Mouse (Mus musculus) kidney, postnatal 0 days (tissue): Measurements from ENCODE around the gene Ppp1r1b. TPM values are rescaled to one million over a fixed set of nuclear protein-coding genes. Genes with fewer than 3 reads are reported as not detected.
A peak's percentile ranks its signal among the peaks of the same experiment; 100 is the strongest.
"Not testable (repeated sequence)": the region's sequence is repeated elsewhere in the genome, so short reads cannot be mapped to it uniquely, and the experiment has no call there.

Source experiments
- ATAC-seq: fragments of 200-750 bp; cut with Nextera tagmentation; replicated peaks from 2 replicates; pipeline ENCODE4 v1.8.0; 2017; ENCODE audit warnings: low read depth, moderate number of reproducible peaks, moderate TSS enrichment, moderate library complexity; ENCODE audit not compliant: low FRiP score
- DNase-seq: peaks from one replicate; pipeline ENCODE4 v3.0.0-alpha.2; 2016; ENCODE audit warnings: low spot score
- H3K27ac ChIP-seq: fragments of 300-500 bp; sonication (generic); 2 replicates; pipeline ENCODE4 v1.5.1; 2014; ENCODE audit warnings: mild to moderate bottlenecking
- H3K27me3 ChIP-seq: fragments of 300-500 bp; sonication (generic); 2 replicates; pipeline ENCODE4 v1.6.1; 2014; ENCODE audit warnings: low read length, mixed read lengths; ENCODE audit not compliant: insufficient read depth
- H3K36me3 ChIP-seq: fragments of 300-500 bp; sonication (generic); 2 replicates; pipeline ENCODE4 v1.6.1; 2014; ENCODE audit warnings: low read length, mixed read lengths; ENCODE audit not compliant: insufficient read depth
- H3K4me1 ChIP-seq: fragments of 300-500 bp; sonication (generic); replicated peaks from 2 replicates; pipeline ENCODE4 v1.6.1; 2014; ENCODE audit warnings: antibody characterized with exemption, low read length, mixed read lengths; ENCODE audit not compliant: insufficient read depth
- H3K4me2 ChIP-seq: fragments of 300-500 bp; sonication (generic); 2 replicates; pipeline ENCODE4 v1.6.1; 2014; ENCODE audit warnings: mild to moderate bottlenecking, low read length, moderate library complexity, mixed read lengths
- H3K4me3 ChIP-seq: fragments of 300-500 bp; sonication (generic); replicated peaks from 2 replicates; pipeline ENCODE4 v1.5.1; 2014; ENCODE audit warnings: low read depth, low read length
- H3K9ac ChIP-seq: fragments of 300-500 bp; sonication (generic); 2 replicates; pipeline ENCODE4 v1.6.1; 2014; ENCODE audit warnings: low read depth, low read length
- H3K9me3 ChIP-seq: fragments of 300-500 bp; sonication (generic); replicated peaks from 2 replicates; pipeline ENCODE4 v1.6.1; 2016; ENCODE audit warnings: low read length, inconsistent platforms, mixed read lengths
- CTCF ChIP-seq: IDR thresholded peaks from 2 replicates; pipeline ENCODE4 v1.5.1; 2016; ENCODE audit warnings: antibody characterized with exemption, low read depth, mild to moderate bottlenecking, moderate library complexity
- WGBS: fragments of 180-500 bp; shearing (Covaris S2); extraction: QIAGEN DNeasy Blood & Tissue Kit; methylation state at CpG from one replicate; pipeline ENCODE4 v1.1.7; 2014; 5-methylcytosine and 5-hydroxymethylcytosine counted together
- polyA plus RNA-seq: library from polyadenylated mRNA; unstranded; fragments of >200 nt; fragmentation: Nextera tagmentation; extraction: Ambion mirVana; gene quantifications from 2 replicates; pipeline ENCODE4 v1.2.1, GENCODE M21; 2015

Gene Ppp1r1b
- polyA plus RNA-seq, 1 experiment from 2014 or later, result 12.1 TPM

DNA sequence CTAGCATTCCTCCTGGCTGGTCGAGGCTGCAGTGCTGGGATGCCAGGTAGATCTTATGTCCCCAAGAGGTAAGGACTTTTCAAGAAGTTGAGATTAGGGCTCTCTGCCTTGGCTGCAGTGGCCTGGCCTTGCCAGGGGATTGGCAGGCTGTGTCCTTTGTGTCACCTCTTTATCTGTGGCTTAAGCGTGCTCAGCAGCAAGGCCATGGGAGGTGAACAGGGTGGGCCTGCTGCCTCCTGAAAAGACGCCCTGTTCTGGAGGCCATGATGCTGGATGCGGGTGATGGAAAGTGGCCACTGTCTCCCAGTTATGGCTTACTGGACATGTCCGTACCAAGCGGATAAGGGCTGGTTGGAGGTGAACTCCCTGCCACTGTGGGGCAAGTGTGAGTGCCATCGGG lies 31.2 kb downstream of the Ppp1r1b start:
- Histone ChIP-seq H3K27ac (no peak overlapping the region), H3K36me3 (peaks cover 53% of the 10 kb centered on the region), H3K4me3 (no peak overlapping the region), H3K4me2 (no peak overlapping the region), H3K9me3 (no peaks in the 10 kb centered on the region), H3K27me3 (no peaks in the 10 kb centered on the region), H3K9ac (no peak overlapping the region), H3K4me1 (no peaks in the 10 kb centered on the region)
- DNase-seq (no peak), ATAC-seq (no peak)
- 83% methylated on average over 7 of the region's 7 CpGs for WGBS
- TF ChIP-seq CTCF, result no peak

DNA sequence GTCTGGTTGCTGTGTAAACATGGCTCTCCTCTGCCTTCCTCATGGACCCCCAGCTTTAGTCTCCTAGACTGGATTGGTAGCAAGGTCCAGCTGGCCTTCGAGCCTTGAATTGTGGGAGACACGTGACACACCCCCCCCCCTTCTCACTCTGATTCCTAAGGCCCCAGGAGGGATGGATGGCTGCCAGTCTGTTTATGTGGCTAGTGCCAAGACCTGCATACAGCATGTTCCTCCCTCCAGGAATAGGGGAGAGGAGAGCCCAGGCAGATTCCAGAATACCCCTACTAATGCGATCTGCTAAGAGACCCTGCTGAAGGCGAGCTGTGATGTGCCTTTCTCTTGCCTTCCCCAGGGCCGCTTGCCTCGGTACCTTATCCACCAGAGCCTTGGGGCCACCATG lies 31.9 kb downstream of the Ppp1r1b start:
- Histone ChIP-seq H3K4me1 (no peaks in the 10 kb centered on the region), H3K4me2 (no peak overlapping the region), H3K27me3 (no peaks in the 10 kb centered on the region), H3K9ac (no peak overlapping the region), H3K36me3 (peaks cover 47% of the 10 kb centered on the region), H3K9me3 (no peaks in the 10 kb centered on the region), H3K4me3 (no peak overlapping the region), H3K27ac (no peak overlapping the region)
- DNase-seq, result no peak
- 74% methylated on average over 6 of the region's 6 CpGs for whole genome bisulfite sequencing
- ATAC-seq, result no peak
- no peak for TF ChIP-seq CTCF

DNA sequence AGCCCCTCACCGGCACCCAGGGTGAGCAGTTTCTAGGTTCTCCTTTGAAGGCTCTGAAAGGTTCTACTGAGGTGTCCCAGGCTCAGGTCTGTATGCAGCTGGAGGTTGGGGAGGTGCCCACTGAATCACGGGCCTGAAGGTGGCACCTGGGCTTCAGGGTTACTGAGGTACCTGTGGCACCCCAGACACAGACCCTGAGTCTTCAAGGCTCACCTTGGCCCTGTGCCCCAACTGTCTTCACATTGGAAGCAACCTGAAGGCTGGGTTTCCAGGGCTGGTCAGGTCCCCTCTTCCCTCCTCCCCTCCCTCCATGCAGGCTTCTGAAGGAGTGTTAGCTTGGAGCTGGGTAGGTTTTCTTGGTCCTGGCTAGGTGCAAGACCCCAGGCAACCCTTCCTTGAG lies 33.4 kb downstream of the Ppp1r1b start:
- H3K9ac ChIP-seq, result no peak overlapping the region
- no peak for DNase-seq
- no peak overlapping the region for H3K4me3 ChIP-seq
- H3K4me2 ChIP-seq, result no peak overlapping the region
- peaks cover under 1% of the 10 kb centered on the region for H3K27me3 ChIP-seq
- no peak overlapping the region for H3K27ac ChIP-seq
- no peak for TF ChIP-seq CTCF
- no peaks in the 10 kb centered on the region for H3K4me1 ChIP-seq
- peaks cover 32% of the 10 kb centered on the region for H3K36me3 ChIP-seq
- H3K9me3 ChIP-seq, result no peaks in the 10 kb centered on the region
- WGBS, result 80% methylated on average over 2 of the region's 2 CpGs
- no peak for ATAC-seq

DNA sequence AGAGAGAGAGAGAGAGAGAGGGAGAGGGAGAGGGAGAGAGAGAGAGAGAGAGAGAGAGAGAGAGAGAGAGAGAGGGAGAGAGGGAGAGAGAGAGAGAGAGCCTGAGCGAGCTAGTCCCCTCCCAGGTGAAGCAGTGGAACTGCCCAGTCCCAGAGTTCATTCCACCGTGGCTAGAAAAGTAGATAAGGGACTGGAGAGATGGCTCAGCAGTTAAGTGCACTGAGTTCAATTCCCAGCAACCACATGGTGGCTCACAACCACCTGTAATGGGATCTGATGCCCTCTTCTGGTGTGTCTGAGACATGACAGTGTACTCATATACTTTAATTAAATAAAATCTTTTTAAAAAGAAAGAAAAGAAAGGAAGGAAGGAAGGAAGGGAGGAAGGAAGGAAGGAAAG lies 34.2 kb downstream of the Ppp1r1b start:
- H3K4me2 ChIP-seq, H3K27ac ChIP-seq, H3K9me3 ChIP-seq, H3K9ac ChIP-seq, H3K4me3 ChIP-seq, ATAC-seq, H3K27me3 ChIP-seq, H3K4me1 ChIP-seq, DNase-seq: not testable (repeated sequence)
- WGBS, result 47% methylated on average over 2 of the region's 2 CpGs
- peak; percentile 30; the same call in 1 of the 2 replicates for TF ChIP-seq CTCF
- peaks cover 24% of the 10 kb centered on the region for H3K36me3 ChIP-seq

DNA sequence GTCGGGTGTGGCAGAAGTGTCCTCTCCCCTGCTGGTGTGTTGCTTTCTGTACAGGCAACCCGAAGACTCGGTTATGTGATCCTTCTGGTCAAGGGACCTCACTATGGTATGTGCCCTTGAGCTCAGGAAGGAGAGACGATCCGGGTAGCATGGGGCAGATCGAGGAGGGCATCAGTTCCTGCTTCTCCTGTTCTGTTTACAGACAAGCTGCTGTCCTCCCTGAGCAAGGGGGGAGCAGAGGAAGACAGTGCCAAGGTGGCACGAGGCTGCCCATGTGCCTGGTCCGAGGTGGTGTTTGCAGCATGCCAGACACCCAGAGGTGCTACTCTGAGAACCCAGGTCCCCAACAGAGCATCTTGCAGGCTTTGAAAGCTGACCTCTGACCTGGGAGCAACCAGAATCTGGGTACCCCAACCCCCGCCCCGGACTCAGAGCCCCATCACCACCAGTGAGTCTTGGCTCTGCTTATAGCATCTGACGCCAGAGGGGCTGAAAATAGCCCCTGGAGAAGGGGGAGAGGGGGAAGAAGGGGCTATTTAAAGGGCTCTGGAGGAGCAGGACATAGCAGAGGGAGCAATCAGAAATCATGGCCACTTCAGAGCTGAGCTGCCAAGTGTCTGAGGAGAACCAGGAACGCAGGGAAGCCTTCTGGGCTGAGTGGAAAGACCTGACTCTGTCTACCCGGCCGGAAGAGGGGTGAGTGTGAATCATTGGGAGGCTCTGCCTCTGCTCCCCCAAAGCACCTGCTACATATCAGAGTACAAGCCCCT lies 35.2 kb downstream of the Ppp1r1b start, which contains the start of gene Tcap:
TSS of gene Tcap (plus strand) at position 551 of the 770 bp plus-strand sequence.
- TF ChIP-seq CTCF, result peak; percentile 13; the same call in 1 of the 2 replicates
- Histone ChIP-seq H3K4me1 (0 out of 2 replicates have a peak, but pooled peaks cover 3% of the 10 kb centered on the region), H3K4me3 (no peak within 1 kb of the TSS), H3K27me3 (peaks cover 14% of the 10 kb centered on the region), H3K27ac (peak within 1 kb of the TSS; percentile 31; the same call in 1 of the 2 replicates), H3K9ac (no peak within 1 kb of the TSS), H3K9me3 (no peaks in the 10 kb centered on the region), H3K36me3 (peaks cover 14% of the 10 kb centered on the region), H3K4me2 (no peak within 1 kb of the TSS)
- DNase-seq (peak; percentile 69), ATAC-seq (no peak)
- WGBS, result 48% methylated on average over 14 of the region's 14 CpGs

DNA sequence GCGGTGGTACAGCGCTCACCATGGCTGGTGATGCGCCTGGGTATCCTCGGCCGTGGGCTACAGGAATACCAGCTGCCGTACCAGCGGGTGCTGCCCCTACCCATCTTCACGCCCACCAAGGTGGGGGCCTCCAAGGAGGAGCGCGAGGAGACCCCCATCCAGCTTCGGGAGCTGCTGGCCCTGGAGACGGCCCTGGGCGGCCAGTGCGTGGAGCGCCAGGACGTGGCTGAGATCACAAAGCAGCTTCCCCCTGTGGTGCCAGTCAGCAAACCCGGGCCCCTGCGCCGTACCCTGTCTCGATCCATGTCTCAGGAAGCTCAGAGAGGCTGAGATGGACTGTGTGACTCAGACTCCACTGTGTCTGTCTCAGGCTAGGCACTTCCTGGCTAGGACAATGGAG lies 36.0 kb downstream of the Ppp1r1b start:
- H3K4me2 ChIP-seq, result no peak overlapping the region
- no peak for TF ChIP-seq CTCF

More for the DNA sequence above, 36.0 kb downstream of the Ppp1r1b start:
- 71% methylated on average over 20 of the region's 20 CpGs for WGBS
- no peak overlapping the region for H3K4me3 ChIP-seq
- H3K27me3 ChIP-seq, result peaks cover 14% of the 10 kb centered on the region
- DNase-seq (no peak), ATAC-seq (no peak)
- H3K9ac ChIP-seq, result no peak overlapping the region
- H3K4me1 ChIP-seq, result 0 out of 2 replicates have a peak, but pooled peaks cover 9% of the 10 kb centered on the region
- H3K9me3 ChIP-seq, result no peaks in the 10 kb centered on the region
- H3K36me3 ChIP-seq, result peaks cover 6% of the 10 kb centered on the region
- peak overlapping the region; percentile 31; the same call in 1 of the 2 replicates for H3K27ac ChIP-seq
